Mouse (Mus musculus): ENCODE results near the gene Tubgcp2.

The Tubgcp2 gene

DNA sequence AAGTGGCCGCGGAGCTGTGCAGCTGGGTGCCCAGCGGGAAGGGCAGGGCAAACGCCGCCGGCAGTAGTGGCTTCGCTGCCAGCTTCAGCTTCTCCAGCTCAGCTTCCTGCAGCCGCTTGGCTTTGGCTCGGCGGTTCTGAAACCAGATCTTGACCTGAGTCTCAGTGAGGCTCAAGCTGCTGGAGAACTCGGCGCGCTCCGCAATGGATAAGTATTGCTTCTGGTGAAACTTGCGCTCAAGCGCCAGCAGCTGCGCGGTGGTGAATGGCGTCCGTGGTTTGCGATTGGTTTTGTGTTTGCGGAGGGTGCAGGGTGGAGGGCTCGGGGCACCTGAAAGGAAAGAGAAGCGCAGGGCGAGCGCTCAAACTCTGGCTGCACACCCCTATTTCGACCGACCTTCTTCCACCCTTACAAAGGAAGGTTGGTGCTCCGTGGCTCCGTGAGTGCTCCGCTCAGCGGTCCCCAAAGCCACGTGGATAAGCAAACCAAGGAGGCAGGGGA is 11.4 kb upstream of the Tubgcp2 start:
- DNase-seq (ENCODE audit: low spot score in 2 of 2) = no peak

DNA sequence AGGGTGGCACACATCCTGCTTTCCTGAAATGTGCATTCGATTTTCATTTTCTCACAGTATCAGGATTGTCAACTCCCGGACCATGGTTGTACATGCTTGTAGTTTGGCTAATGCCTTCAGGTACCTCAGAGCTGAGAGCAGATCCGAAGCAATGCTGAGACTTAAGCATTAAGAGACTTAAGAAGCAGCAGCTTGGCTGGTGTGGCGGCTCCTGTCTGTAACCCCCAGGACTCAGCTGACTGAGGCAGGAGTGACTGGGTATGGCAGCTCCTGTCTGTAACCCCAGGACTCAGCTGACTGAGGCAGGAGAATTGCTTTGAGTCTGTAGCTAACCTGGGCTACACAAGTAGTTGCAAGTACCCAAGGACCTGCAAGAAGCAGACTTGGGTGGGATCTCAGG is 9.1 kb upstream of the Tubgcp2 start:
- no peak for DNase-seq (ENCODE audit: low spot score in 2 of 2)

GRCm38 (mm10) chr7:140042728-140043127 is 6.3 kb upstream of the Tubgcp2 start:
- DNase-seq (ENCODE audit: low spot score in 2 of 2) = no peak

GRCm38 (mm10) chr7:140037171-140037555 is 694 bp upstream of the Tubgcp2 start:
- DNase-seq (ENCODE audit: low spot score in 2 of 2) = no peak

DNA sequence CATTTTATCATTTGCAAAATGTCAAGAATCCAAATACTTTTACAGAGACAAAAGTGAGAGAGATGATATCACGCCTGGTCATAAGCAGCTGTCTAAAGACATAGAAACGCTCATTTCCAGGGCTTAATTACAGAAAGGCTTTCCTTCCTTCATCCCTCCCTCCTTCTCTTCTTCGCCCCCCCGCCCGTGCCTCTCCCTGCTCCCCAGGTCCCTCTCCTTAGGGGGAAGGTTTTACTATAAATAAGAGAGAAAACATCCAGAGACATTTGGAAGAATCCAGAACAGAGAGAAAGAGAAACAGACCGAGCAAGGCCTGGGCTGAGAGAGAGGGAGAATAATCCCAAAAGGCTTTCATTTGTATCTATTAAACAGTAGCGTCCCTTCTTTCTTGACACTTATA is 1.0 kb downstream of the Tubgcp2 start:
- DNase-seq (ENCODE audit: low spot score in 2 of 2) = no peak

DNA sequence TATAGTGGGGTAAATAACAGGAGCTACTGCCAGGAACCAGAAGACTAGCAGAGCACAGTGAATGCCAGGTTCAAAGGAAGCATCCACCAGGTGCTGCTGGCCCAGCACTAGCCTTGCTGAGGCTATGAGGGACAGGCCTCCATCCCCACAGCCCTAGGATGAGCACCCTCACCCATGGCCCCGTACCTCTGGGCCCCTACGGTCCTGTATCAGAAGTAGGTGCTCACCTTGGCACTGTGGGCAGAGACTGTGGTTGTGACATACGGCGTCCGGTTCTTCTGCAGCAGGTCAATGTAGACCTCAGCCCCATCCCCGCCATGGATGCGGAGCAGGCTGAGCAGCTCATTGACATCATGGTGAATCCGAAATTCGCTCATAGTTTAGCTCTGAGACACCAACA is 3.1 kb downstream of the Tubgcp2 start:
- DNase-seq (ENCODE audit: low spot score in 2 of 2) = no peak

- DNase-seq (ENCODE audit: low spot score in 2 of 2) = no peak
These were observed 4.1 kb downstream of the Tubgcp2 start for GRCm38 (mm10) chr7:140032366-140032765.

DNA sequence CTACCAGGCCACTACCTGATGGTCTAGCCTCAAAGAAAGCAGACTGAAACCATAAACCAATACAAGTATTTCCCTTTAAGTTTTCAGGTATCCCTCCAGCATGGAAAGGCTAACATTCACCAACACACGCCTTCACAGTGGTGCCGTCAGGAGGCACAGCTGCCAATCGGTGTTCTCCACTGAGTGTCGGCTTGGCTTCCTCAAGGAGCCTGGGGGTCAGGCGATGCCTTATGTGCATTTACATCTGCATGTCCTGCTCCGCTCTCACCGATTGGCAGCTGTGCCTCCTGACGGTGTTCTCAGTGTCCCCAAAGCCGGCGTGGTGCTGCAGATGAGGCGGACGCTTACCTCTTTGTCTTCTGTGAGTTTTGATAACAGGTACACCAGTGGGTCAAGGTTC is 4.7 kb downstream of the Tubgcp2 start:
- DNase-seq (ENCODE audit: low spot score in 2 of 2) = no peak

DNA sequence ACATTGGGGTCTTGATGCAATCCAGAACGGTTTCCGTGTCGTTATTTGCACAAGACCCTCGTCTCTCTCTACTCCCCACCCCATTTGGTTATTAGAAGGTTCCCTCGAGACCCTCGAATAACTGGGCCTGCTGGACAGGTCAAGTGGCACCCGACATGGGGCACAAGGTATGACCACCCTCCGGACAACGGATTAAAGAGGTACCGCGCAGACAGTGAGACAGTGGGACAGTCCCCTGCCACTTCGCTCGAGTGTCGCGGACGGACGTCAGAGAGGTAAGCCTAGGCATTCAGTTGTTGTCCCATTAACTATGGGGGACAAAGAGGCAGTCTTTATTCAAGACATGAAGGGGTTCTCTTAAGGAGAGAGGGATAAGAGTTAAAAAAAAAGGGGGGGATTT is 25.1 kb downstream of the Tubgcp2 start:
- no peak for DNase-seq (ENCODE audit: low spot score in 2 of 2)

DNA sequence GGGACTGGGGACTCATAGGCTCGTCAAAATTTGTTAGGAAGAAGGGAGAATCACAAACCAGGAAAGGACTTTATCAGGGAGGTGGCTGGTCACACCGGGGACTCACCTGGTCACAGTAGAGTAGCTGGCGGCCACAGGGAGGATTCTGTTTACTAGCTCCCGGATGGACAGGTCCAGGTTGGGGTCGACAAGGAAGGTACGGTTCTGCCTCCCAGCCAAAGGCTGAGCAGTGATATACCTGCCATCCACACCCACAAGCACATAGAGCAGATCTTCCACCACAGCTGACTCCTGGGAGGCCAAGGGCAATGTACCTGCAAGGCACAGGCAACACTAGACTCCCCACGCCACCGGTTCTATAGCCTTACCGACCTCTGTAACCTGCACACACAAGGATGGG is 28.7 kb downstream of the Tubgcp2 start:
- no peak for DNase-seq (ENCODE audit: low spot score in 2 of 2)

GRCm38 (mm10) chr7:140006861-140007611 is 29.4 kb downstream of the Tubgcp2 start:
- no peak for DNase-seq (ENCODE audit: low spot score in 2 of 2)

GRCm38 (mm10) chr7:140004666-140005065 is 31.8 kb downstream of the Tubgcp2 start:
- no peak for DNase-seq (ENCODE audit: low spot score in 2 of 2)

DNA sequence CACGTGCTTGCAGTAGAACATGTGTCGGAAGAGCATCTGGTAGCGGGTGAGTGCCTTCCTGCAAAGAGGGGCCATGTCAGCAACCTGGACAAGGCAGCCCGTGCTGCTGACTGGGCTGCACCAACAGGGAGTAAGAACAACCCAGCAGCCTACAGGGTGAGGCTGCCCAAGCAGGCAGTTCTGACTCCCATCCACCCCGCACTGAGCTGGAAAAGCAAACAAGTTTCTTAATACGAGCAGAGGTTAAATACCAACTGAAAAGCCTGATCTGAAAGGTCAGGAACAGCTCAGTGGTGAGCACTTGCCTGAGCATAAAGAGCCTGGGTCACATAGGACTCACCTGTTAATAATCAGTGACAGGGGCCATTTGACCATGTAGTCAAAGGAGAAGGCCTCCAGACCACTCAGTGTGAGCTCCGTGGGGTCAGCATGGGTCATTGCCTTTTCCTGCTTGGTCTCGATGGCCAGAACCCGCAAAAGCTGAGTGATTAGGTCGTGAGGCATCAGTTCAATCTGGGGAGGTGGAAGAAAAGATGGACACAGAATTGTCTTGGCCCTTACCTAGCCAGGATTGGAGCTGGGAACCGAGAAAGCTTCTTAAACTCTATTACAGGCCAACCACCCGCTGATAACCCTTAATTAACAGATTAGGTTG is 35.3 kb downstream of the Tubgcp2 start:
- DNase-seq (ENCODE audit: low spot score in 2 of 2) = no peak

GRCm38 (mm10) chr7:139998691-139999350 is 37.6 kb downstream of the Tubgcp2 start:
- peak; percentile 37 to 63 for DNase-seq (ENCODE audit: low spot score in 2 of 2)

DNA sequence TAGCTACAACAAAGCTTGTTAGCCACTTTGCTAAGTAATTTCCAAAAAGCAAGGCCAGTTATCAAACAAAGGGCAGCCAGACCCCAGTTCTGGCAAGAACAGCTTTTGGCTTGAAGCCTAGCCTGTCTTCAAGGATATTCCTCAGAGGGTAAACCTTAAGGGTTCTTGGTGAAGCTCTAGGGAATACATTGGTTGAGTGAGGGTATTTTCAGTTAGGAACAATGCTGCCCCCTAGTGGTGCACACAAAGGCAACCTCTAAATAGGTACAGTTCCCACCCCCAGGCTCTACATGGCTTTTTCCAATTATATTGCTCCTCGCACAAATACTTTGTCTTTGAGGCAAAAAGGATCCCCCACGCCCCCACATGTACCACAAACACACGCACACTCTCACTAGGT is 41.8 kb downstream of the Tubgcp2 start:
- DNase-seq (ENCODE audit: low spot score in 2 of 2) = peak; percentile 71 to 83

DNA sequence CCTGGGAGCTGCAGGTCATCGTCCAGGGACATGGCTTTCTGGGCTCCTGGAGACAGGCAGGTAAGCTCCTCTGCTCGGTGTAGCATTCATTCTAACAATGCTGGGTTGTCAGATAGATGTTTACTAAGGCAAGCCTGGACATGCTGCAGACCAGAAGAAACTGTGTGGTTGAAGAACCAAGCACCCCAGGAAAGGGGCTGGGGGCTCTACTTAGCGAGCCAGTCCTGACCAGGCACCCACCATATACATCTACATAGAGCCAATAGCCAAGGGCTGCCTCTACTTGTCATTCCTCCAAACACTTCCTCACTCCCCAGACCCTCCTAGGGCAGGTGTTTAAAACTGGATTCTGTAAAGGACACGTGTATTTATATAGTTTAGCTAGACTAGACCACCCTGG is 42.3 kb downstream of the Tubgcp2 start:
- no peak for DNase-seq (ENCODE audit: low spot score in 2 of 2)

GRCm38 (mm10) chr7:139993532-139993931 is 42.9 kb downstream of the Tubgcp2 start:
- no peak for DNase-seq (ENCODE audit: low spot score in 2 of 2)

- no peak for DNase-seq (ENCODE audit: low spot score in 2 of 2)
These were observed 44.1 kb downstream of the Tubgcp2 start, which contains the start of gene Adam8 for GRCm38 (mm10) chr7:139992406-139992805. Gene Adam8, minus strand, starts transcription at chr7:139992562.

DNA sequence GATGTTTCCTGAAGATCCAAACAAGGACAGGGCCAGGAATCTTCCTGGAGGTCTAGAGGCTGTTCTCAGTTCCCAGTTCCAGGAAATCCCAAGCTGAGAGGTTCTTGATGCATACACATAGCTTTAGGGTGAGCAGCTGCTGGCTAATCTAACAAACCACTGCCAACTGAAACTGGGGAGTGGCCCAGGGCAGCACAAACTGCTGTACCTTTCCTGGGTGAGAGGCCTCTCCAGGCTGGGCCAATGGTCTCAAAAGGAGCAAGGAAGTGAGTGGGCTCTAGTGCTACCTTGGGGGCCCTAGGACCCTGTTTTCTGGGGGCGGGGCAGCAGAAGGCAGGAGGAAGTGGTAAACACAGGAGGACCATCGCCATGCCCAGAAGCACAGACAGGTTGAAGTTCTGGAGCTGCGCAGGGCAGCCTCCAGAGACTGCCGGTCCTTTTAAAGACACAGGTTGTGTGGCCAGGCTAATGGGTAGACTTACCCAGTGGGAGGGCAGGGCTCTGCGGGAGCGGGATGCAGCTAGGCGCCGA is 45.5 kb downstream of the Tubgcp2 start:
- DNase-seq (ENCODE audit: low spot score in 2 of 2) = no peak

- DNase-seq (ENCODE audit: low spot score in 2 of 2) = no peak
These were observed 48.2 kb downstream of the Tubgcp2 start for GRCm38 (mm10) chr7:139988272-139988671.

GRCm38 (mm10) chr7:139984505-139984904 is 52.0 kb downstream of the Tubgcp2 start:
- DNase-seq (ENCODE audit: low spot score in 2 of 2) = no peak

- no peak for DNase-seq (ENCODE audit: low spot score in 2 of 2)
These were observed 54.4 kb downstream of the Tubgcp2 start for GRCm38 (mm10) chr7:139982058-139982457.
